In genomic region chr11:53890225-53890624, GRCm38 (mm10) we compare ENCODE assay signal across 9 mouse cellular contexts. TPM values are rescaled to one million over a fixed set of nuclear protein-coding genes. Genes with fewer than 3 reads are reported as not detected.
DNase-seq lines count a peak whose midpoint lies in the region; ATAC-seq and TF ChIP-seq lines count a peak whose summit lies in the region.
"Had no signal": no experiment of that assay in that cellular context is flagged by ENCODE, and none has a peak within 500 bp of the region (broad histone marks: within the 10 kb centered on the region; RNA-seq: fewer than 3 reads in every experiment).

No protein-coding gene starts in this region.

- no peak overlapping the region for H3K27ac ChIP-seq in embryonic facial prominence, embryonic 12.5 days
- H3K27ac ChIP-seq in hindbrain, embryonic 13.5 days, result no peak overlapping the region
- H3K27ac ChIP-seq in midbrain, embryonic 13.5 days, result no peak overlapping the region
- H3K27ac ChIP-seq in thymus, adult 2 months (ENCODE audit: control insufficient read depth, insufficient read depth, low read length), result no peak overlapping the region
- H3K27ac ChIP-seq: macrophage had no signal

- H3K36me3 ChIP-seq in embryonic facial prominence, embryonic 12.5 days, result no peaks in the 10 kb centered on the region
- peaks cover 9% of the 10 kb centered on the region for H3K36me3 ChIP-seq in hindbrain, embryonic 13.5 days
- H3K36me3 ChIP-seq in midbrain, embryonic 13.5 days, result 0 out of 2 replicates have a peak, but pooled peaks cover 3% of the 10 kb centered on the region
- H3K36me3 ChIP-seq in thymus, adult 2 months (ENCODE audit: control insufficient read depth, insufficient read depth, low read length), result no peaks in the 10 kb centered on the region

- H3K4me2 ChIP-seq in embryonic facial prominence, embryonic 12.5 days (replicated peaks), result peak overlapping the region; percentile 92
- peak overlapping the region; percentile 85 for H3K4me2 ChIP-seq in hindbrain, embryonic 13.5 days
- peak overlapping the region; percentile 89; the same call in 1 of the 2 replicates for H3K4me2 ChIP-seq in midbrain, embryonic 13.5 days (replicated peaks)

- H3K9me3 ChIP-seq in embryonic facial prominence, embryonic 12.5 days, result no peaks in the 10 kb centered on the region
- no peaks in the 10 kb centered on the region for H3K9me3 ChIP-seq in hindbrain, embryonic 13.5 days
- no peaks in the 10 kb centered on the region for H3K9me3 ChIP-seq in midbrain, embryonic 13.5 days

- H3K4me1 ChIP-seq in embryonic facial prominence, embryonic 12.5 days, result peaks cover 25% of the 10 kb centered on the region
- peaks cover 25% of the 10 kb centered on the region for H3K4me1 ChIP-seq in hindbrain, embryonic 13.5 days (replicated peaks)
- peaks cover 22% of the 10 kb centered on the region for H3K4me1 ChIP-seq in midbrain, embryonic 13.5 days (replicated peaks)
- peaks cover 7% of the 10 kb centered on the region for H3K4me1 ChIP-seq in thymus, adult 2 months (replicated peaks; ENCODE audit: control insufficient read depth, insufficient read depth, low read length)

- TF ChIP-seq CTCF in thymus, adult 2 months (IDR thresholded peaks at IDR 0.05; ENCODE audit: borderline replicate concordance, control insufficient read depth, extremely low read depth, insufficient read depth, low read length, poor library complexity), result no peak

- H3K4me3 ChIP-seq in embryonic facial prominence, embryonic 12.5 days, result no peak overlapping the region
- peak overlapping the region; percentile 62 for H3K4me3 ChIP-seq in hindbrain, embryonic 13.5 days
- H3K4me3 ChIP-seq in midbrain, embryonic 13.5 days (replicated peaks), result peak overlapping the region; percentile 59
- H3K4me3 ChIP-seq in thymus, adult 2 months (ENCODE audit: control insufficient read depth, insufficient read depth, low read length), result no peak overlapping the region

- 83% methylated on average over 2 of the region's 2 CpGs for WGBS in embryonic facial prominence, embryonic 12.5 days
- 93% methylated on average over 2 of the region's 2 CpGs for WGBS in hindbrain, embryonic 13.5 days
- WGBS in midbrain, embryonic 13.5 days, result 89% methylated on average over 2 of the region's 2 CpGs
- 88% methylated on average over 2 of the region's 2 CpGs for WGBS in thymus, adult 2 months

- ATAC-seq in embryonic facial prominence, embryonic 12.5 days (ENCODE audit: insufficient number of reproducible peaks, insufficient read depth, low FRiP score, low TSS enrichment), result no peak
- no peak for ATAC-seq in hindbrain, embryonic 13.5 days (ENCODE audit: low FRiP score)
- no peak for ATAC-seq in midbrain, embryonic 13.5 days
- ATAC-seq in megakaryocyte-erythroid progenitor cell, adult 5-6 weeks (replicated peaks; ENCODE audit: low FRiP score, low TSS enrichment, poor library complexity, severe bottlenecking), result no peak

- TF ChIP-seq POLR2A in thymus, adult 2 months (IDR thresholded peaks at IDR 0.05; ENCODE audit: control insufficient read depth, extremely low read depth, insufficient read depth, low read length, poor library complexity), result no peak

- peak; percentile 24 for DNase-seq in kidney, adult 18-20 months
- no peak for DNase-seq in kidney, adult 9 months
- no peak for DNase-seq in thymus, adult 2 months
- no peak for DNase-seq in cerebellum, adult 11-12 months

- no peaks in the 10 kb centered on the region for H3K27me3 ChIP-seq in embryonic facial prominence, embryonic 12.5 days
- no peaks in the 10 kb centered on the region for H3K27me3 ChIP-seq in hindbrain, embryonic 13.5 days
- peaks cover 5% of the 10 kb centered on the region; the same call in 1 of the 2 replicates for H3K27me3 ChIP-seq in midbrain, embryonic 13.5 days
- no peaks in the 10 kb centered on the region for H3K27me3 ChIP-seq in thymus, adult 2 months (ENCODE audit: control insufficient read depth, insufficient read depth, low read length)

- no peak overlapping the region for H3K9ac ChIP-seq in embryonic facial prominence, embryonic 12.5 days
- H3K9ac ChIP-seq in hindbrain, embryonic 13.5 days, result no peak overlapping the region
- H3K9ac ChIP-seq in midbrain, embryonic 13.5 days (replicated peaks), result no peak overlapping the region

RNA-seq across cellular contexts. Expression of gene Slc22a5, which starts 1.2 kb away (rescaled TPM):
- polyA plus RNA-seq in embryonic facial prominence, embryonic 12.5 days (2016; fragmentation: Nextera tagmentation; extraction: Ambion mirVana), result 9.0 and 10.5 TPM in 2 replicates
- 8.1 and 10.8 TPM in 2 replicates for polyA plus RNA-seq in hindbrain, embryonic 13.5 days (2015; fragmentation: Nextera tagmentation; extraction: Ambion mirVana)
- 8.0 and 8.1 TPM in 2 replicates for polyA plus RNA-seq in midbrain, embryonic 13.5 days (2015; fragmentation: Nextera tagmentation; extraction: Ambion mirVana)
- total RNA-seq in megakaryocyte-erythroid progenitor cell, adult 5-6 weeks (2014; fragmentation: Nextera tagmentation), result 6.3 and 10.5 TPM in 2 replicates
- total RNA-seq in megakaryocyte-erythroid progenitor cell, adult 5-6 weeks (2017), result 7.0 and 11.2 TPM in 2 replicates
- 16.4 and 18.8 TPM in 2 replicates for polyA plus RNA-seq in thymus, adult 2 months (2012; rRNA removed)

RNA-seq across cellular contexts. Expression of gene Gm12216, which starts 31.2 kb away (rescaled TPM):
- 0.28 and 0.74 TPM in 2 replicates for polyA plus RNA-seq in embryonic facial prominence, embryonic 12.5 days (2016; fragmentation: Nextera tagmentation; extraction: Ambion mirVana)
- polyA plus RNA-seq in hindbrain, embryonic 13.5 days (2015; fragmentation: Nextera tagmentation; extraction: Ambion mirVana), result 0.31 and 0.69 TPM in 2 replicates
- polyA plus RNA-seq in midbrain, embryonic 13.5 days (2015; fragmentation: Nextera tagmentation; extraction: Ambion mirVana), result 0.40 TPM in 1 of 2 replicates, not detected in the other
- total RNA-seq in megakaryocyte-erythroid progenitor cell, adult 5-6 weeks (2014; fragmentation: Nextera tagmentation), result 5.5 and 12.6 TPM in 2 replicates
- 1.5 TPM in 1 of 2 replicates, not detected in the other for total RNA-seq in megakaryocyte-erythroid progenitor cell, adult 5-6 weeks (2017)
- polyA plus RNA-seq in thymus, adult 2 months (2012; rRNA removed), result 9.2 and 11.1 TPM in 2 replicates

Comparison
In these comparisons a context has a peak if more than half of its experiments do, and no peak if none do; other contexts are left out.
1. H3K4me3 ChIP-seq: peak in hindbrain, embryonic 13.5 days (single experiment) and midbrain, embryonic 13.5 days (single experiment); none in embryonic facial prominence, embryonic 12.5 days (single experiment) and thymus, adult 2 months (single experiment).
2. Peak in every context shown above with its lines, with median percentiles within 50 percentile points of each other: H3K4me2 ChIP-seq.